Mouse (Mus musculus) frontal cortex, adult 2 months (tissue): ENCODE measurements around the gene Mgat5b. TPM values are rescaled to one million over a fixed set of nuclear protein-coding genes. Genes with fewer than 3 reads are reported as not detected.

Experiments used
- DNase-seq, 2 experiments: peaks; one replicate each; pipeline ENCODE4 v3.0.0; 2022; ENCODE audit warnings: low spot score in 1 of 2; ENCODE audit errors: extremely low spot score in 1 of 2
- polyA plus RNA-seq: library from polyadenylated mRNA; depleted of rRNA; stranded (reverse); fragments of >200 nt; gene quantifications from 2 replicates; pipeline ENCODE4 v1.2.3, GENCODE M21; 2012

Mgat5b gene
- polyA plus RNA-seq, 1 experiment, result 60.5 TPM

DNA sequence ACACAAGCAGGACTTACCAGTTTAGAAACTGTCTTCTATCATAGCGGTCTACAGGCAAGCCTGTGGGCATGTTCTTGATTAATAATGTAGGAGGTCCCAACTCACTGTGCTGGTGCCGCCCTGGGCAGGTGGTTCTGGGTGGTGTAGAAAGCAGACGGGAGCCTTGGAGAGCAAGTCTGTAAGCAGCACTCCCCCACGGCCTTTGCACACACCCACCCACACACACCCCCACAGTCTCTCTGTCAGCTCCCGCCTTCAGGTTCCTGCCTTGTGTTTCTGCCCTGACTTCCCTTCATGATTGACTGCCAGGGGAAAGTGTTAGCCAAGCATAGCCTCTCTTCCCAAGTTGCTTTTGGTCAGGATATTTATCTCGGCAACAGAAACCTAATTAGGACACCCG lies 1.3 kb upstream of the Mgat5b start:
- peak in 1 of 2 experiments; percentile 51 for DNase-seq

GRCm38 (mm10) chr11:116919186-116920020 lies 740 bp downstream of the Mgat5b start:
- DNase-seq, result no peak

GRCm38 (mm10) chr11:116920746-116921145 lies 2.1 kb downstream of the Mgat5b start:
- no peak for DNase-seq

DNA sequence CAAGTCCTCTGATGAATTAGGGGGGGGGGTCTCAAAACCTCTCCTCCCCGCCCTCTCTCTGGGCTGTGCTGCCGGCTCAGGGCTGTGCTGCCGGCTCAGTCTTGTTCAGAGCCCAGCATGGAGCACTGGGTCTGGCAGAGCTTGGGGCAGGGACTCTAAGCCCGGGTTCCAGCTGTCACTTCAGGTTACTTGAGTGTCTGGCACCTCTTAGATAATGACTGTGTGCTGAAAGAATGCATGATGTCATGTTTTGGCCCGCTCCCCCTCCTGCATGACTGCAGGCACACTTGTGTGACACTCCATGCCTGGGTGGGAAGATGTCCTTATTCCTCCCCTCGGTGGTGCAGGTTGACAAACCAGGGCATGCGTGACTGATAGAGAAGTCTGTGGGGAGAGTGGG lies 3.4 kb downstream of the Mgat5b start:
- DNase-seq, result no peak

- DNase-seq, result no peak
These were observed 9.4 kb downstream of the Mgat5b start for GRCm38 (mm10) chr11:116928031-116928430.

- peak in 1 of 2 experiments; percentile 42 for DNase-seq
These were observed 16.2 kb downstream of the Mgat5b start for GRCm38 (mm10) chr11:116934862-116935261.

- no peak for DNase-seq
These were observed 16.7 kb downstream of the Mgat5b start for GRCm38 (mm10) chr11:116935354-116935753.

- peak in 1 of 2 experiments; percentile 66 for DNase-seq
These were observed 17.3 kb downstream of the Mgat5b start for GRCm38 (mm10) chr11:116935917-116936316.

DNA sequence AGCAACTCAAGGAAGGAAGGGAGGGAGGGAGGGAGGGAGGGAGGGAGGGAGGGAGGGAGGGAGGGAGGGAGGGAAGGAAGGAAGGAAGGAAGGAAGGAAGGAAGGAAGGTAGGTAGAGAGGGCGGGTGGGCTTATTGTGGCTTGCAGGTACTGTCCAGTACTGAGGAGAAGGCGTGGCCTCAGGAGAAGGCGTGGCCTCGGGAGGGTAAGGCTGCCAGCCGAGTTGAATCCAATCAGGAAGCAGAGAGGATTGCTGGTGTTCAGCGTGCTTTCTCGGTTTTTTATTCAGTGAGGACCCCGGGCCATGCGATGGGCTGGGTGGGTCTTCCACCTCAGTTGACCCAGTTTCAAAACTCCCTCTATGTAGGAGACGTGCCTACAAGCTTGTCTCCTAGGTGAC lies 18.5 kb downstream of the Mgat5b start:
- no peak for DNase-seq

GRCm38 (mm10) chr11:116940088-116940855 lies 21.6 kb downstream of the Mgat5b start:
- no peak for DNase-seq

DNA sequence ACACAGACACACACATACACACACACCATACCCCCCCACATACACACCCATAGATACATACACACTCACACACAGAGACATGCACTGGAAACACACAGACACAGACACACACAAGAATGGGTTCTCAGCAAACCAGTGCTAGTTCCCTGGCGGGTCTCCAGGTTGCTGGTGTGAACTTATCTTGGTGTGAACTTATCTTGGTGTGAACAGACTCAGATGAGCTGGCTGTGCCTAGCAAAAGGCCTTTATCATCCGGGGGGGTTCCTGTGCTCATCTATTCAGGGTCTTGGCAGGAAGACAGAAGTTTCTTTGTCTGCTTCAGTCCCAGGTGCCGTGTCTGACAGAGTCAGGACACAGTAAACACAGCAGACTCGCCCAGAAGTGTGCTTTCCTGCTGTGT lies 25.7 kb downstream of the Mgat5b start:
- no peak for DNase-seq

DNA sequence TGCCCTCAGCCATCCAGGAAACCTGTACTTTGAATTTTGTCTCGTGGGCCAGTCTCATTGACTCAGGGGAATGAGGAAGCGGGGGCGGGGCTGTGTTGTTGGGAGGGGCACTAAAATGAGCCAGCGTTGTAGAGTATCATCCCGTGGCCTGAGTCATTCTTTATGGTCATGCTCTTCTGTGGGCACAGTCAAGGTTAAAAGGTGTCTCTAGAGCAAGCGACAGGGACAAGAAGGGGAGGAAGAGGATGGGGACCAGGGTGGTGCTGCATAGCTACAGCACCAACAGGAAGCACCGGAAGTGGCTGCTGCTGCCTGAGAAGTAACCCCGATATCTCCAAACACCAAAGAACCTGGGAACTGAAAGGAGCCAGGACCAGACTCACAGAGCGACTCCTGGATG lies 31.2 kb downstream of the Mgat5b start:
- DNase-seq, result no peak

- no peak for DNase-seq
These were observed 32.8 kb downstream of the Mgat5b start for GRCm38 (mm10) chr11:116951429-116951828.

GRCm38 (mm10) chr11:116954231-116955118 lies 35.8 kb downstream of the Mgat5b start:
- peak; percentile 36 to 60 for DNase-seq

DNA sequence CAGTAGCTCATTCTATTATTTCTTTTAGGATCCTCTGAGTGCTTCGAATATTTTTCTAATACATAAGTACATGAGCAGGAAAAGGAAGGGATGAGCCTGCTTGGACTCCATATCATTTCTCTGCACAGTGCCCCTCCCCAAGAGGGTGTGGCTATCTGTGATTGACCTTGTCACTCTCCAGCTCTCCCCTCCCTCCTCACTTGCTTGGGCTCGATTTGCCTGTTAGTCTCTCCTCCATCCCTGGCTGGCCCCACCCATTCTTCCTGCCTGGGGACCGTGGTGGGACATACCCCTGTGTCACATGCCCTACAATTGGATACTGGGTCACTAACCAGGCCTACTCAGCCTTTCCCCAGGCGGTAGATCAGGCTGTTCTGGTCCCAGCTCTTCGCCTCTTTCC lies 39.9 kb downstream of the Mgat5b start:
- DNase-seq, result no peak

DNA sequence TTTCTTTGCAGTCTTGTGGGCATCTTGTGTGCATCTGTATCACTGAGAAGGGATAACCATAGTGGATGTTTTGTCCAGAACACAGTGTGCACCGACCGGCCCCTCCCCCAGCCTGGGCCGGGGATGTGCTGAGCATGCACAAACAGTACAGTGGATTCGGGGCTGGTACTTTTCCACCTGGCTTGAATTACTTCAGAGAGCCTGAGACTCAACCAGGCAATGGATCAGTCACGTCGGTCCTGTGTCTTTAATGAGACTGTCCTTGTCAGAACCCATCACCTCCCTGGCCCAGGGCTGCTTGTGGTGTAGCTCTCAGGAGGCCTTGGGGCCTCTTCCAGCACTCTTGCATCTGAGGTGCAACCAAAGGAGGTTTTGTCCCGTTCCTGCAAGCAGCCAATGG lies 46.4 kb downstream of the Mgat5b start:
- DNase-seq, result no peak

GRCm38 (mm10) chr11:116965961-116966360 lies 47.3 kb downstream of the Mgat5b start:
- no peak for DNase-seq

DNA sequence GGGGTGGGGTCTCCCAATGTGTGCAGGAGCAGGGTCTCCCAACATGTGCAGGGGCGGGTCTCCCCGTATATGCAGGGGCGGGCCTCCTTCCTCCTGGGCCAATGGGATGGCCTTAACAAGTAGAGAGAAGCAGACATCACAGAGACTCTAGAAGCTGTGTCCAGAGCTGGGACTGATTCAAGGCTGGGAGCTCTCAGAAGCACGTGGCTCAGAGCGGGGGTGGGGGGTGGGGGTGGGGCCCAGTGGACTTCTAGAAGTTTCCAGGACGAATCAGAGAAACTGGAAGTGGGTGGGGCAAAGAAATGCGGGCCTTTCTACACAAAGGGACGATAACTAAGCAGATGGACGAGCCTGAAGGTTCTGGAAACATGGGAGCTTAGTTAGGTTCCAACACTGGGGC lies 49.9 kb downstream of the Mgat5b start:
- no peak for DNase-seq

GRCm38 (mm10) chr11:116969498-116969897 lies 50.8 kb downstream of the Mgat5b start:
- DNase-seq, result no peak

DNA sequence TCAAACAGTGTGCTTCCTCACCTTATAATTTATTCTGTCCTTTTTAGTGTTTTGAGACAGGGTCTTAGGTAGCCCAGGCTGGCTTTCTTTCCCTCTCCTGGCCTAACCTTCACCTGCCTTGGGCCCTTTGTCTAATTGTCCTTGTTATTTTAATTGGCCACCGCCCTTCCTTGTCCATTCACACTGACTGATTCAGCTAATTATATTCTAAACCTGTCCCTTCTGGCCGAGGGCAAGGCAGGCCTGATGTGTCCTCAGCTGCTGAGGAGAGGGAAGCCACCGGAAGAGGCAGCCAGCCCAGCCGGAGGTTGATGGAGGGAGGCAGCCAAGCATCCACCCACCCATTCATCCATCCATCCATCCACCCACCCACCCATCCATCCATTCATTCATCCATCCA lies 52.2 kb downstream of the Mgat5b start:
- no peak for DNase-seq

- DNase-seq, result no peak
These were observed 54.2 kb downstream of the Mgat5b start for GRCm38 (mm10) chr11:116972828-116973227.
